Comparison of ENCODE assay signal across 23 mouse cellular contexts in the genomic region with DNA sequence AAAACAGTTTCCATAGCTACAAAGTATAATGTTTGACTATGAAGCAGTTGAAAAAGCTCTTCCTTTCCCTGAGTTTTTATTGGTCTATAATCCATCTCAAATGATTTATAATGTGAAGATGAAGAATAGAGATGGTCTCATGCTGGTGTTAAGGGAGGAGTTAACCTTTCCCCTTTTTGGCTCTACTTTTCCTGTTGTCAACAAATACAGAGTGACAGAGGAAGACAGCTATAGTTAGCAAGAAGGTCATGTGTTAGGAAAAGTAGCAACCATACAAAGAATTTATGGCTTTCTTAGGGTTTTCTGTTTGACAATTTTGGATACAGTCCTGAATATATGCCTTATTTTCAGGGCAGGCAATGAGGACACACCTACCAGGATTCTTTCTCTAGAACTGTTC. TPM values are rescaled to one million over a fixed set of nuclear protein-coding genes. Genes with fewer than 3 reads are reported as not detected.
DNase-seq lines count a peak whose midpoint lies in the region; ATAC-seq and TF ChIP-seq lines count a peak whose summit lies in the region.
"Had no signal": no experiment of that assay in that cellular context is flagged by ENCODE, and none has a peak within 500 bp of the region (broad histone marks: within the 10 kb centered on the region; RNA-seq: fewer than 3 reads in every experiment).

No protein-coding gene starts in this region.

- H3K9ac ChIP-seq in heart, embryonic 11.5 days (ENCODE audit: low read depth, low read length), result no peak overlapping the region
- H3K9ac ChIP-seq in heart, postnatal 0 days (replicated peaks; ENCODE audit: low read depth, low read length), result no peak overlapping the region
- no peak overlapping the region for H3K9ac ChIP-seq in liver, postnatal 0 days (replicated peaks)
- H3K9ac ChIP-seq: embryonic facial prominence, embryonic 15.5 days; hindbrain, embryonic 13.5 days had no signal

- no peak for ATAC-seq in heart, embryonic 11.5 days (replicated peaks; ENCODE audit: insufficient number of reproducible peaks, low FRiP score, low TSS enrichment)
- ATAC-seq in heart, postnatal 0 days (ENCODE audit: insufficient read depth, low read depth), result peak; percentile 55; the same call in 1 of the 2 replicates
- peak; percentile 70 for ATAC-seq in liver, postnatal 0 days
- ATAC-seq: CD4-positive, CD25-positive, alpha-beta regulatory T cell, adult 4 months; forebrain, embryonic 14.5 days; hindbrain, postnatal 0 days had no signal

- intact Hi-C loops in gastrocnemius, adult 2 months (cut with DNase I), result no loop called here

- no peak overlapping the region for H3K4me3 ChIP-seq in gastrocnemius, adult 2 months
- no peak overlapping the region for H3K4me3 ChIP-seq in heart, embryonic 11.5 days (ENCODE audit: low read depth, low read length)
- no peak overlapping the region for H3K4me3 ChIP-seq in heart, postnatal 0 days (ENCODE audit: low read depth, low read length)
- no peak overlapping the region for H3K4me3 ChIP-seq in liver, postnatal 0 days (ENCODE audit: low read depth, low read length)
- H3K4me3 ChIP-seq: embryonic facial prominence, embryonic 15.5 days; erythroblast, embryonic 14.5 days; forebrain, embryonic 10.5 days; hindbrain, embryonic 13.5 days had no signal

- no peak for DNase-seq in gastrocnemius, adult 2 months
- no peak for DNase-seq in gastrocnemius, postnatal 25 days
- peak; percentile 30 to 40 for DNase-seq in heart, adult 9 months (ENCODE audit: low spot score in 2 of 2)
- DNase-seq in heart, postnatal 0 days (ENCODE audit: low spot score), result peak; percentile 70
- DNase-seq in heart, postnatal 4 days, result no peak
- no peak for DNase-seq in liver, postnatal 0 days
- no peak for DNase-seq in liver
- DNase-seq: adrenal gland, adult 8-10 months; adrenal gland, postnatal 36 days; B cell, adult 2 months; cerebellum, adult 8-10 months; cerebellum, postnatal 14 days; embryo, embryonic 11 days; kidney, adult 18-20 months had no signal

- TF ChIP-seq EP300 in heart, postnatal 0 days (IDR thresholded peaks at IDR 0.05; ENCODE audit: low read depth), result no peak
- no peak for TF ChIP-seq EP300 in liver, postnatal 0 days (IDR thresholded peaks at IDR 0.05; ENCODE audit: low read depth)

- no peak overlapping the region for H3K4me2 ChIP-seq in heart, embryonic 11.5 days
- H3K4me2 ChIP-seq in heart, postnatal 0 days (ENCODE audit: low read depth, low read length), result no peak overlapping the region
- no peak overlapping the region for H3K4me2 ChIP-seq in liver, postnatal 0 days (ENCODE audit: low read depth, low read length)
- H3K4me2 ChIP-seq: embryonic facial prominence, embryonic 15.5 days; hindbrain, embryonic 13.5 days had no signal

- no peaks in the 10 kb centered on the region for H3K36me3 ChIP-seq in heart, embryonic 11.5 days (ENCODE audit: control insufficient read depth, insufficient read depth, low read length)
- H3K36me3 ChIP-seq in heart, postnatal 0 days (replicated peaks; ENCODE audit: control insufficient read depth, insufficient read depth, low read length), result no peaks in the 10 kb centered on the region
- no peaks in the 10 kb centered on the region for H3K36me3 ChIP-seq in liver, postnatal 0 days (replicated peaks; ENCODE audit: insufficient read depth, low read length)
- H3K36me3 ChIP-seq: embryonic facial prominence, embryonic 15.5 days; forebrain, embryonic 10.5 days; G1E; hindbrain, embryonic 13.5 days had no signal

- no peaks in the 10 kb centered on the region for H3K4me1 ChIP-seq in heart, embryonic 11.5 days (ENCODE audit: control insufficient read depth, insufficient read depth, low read length)
- H3K4me1 ChIP-seq in heart, postnatal 0 days (ENCODE audit: control insufficient read depth, insufficient read depth), result peaks cover 52% of the 10 kb centered on the region
- peaks cover 3% of the 10 kb centered on the region for H3K4me1 ChIP-seq in liver, postnatal 0 days (ENCODE audit: insufficient read depth)

- H3K9me3 ChIP-seq in heart, embryonic 11.5 days (replicated peaks; ENCODE audit: control insufficient read depth, low read length), result no peaks in the 10 kb centered on the region
- no peaks in the 10 kb centered on the region for H3K9me3 ChIP-seq in heart, postnatal 0 days (replicated peaks; ENCODE audit: control insufficient read depth, low read length)
- H3K9me3 ChIP-seq in liver, postnatal 0 days (ENCODE audit: low read length), result no peaks in the 10 kb centered on the region
- H3K9me3 ChIP-seq: embryonic facial prominence, embryonic 15.5 days; forebrain, embryonic 10.5 days; G1E; hindbrain, embryonic 13.5 days had no signal

- no peaks in the 10 kb centered on the region for H3K27me3 ChIP-seq in heart, embryonic 11.5 days (ENCODE audit: control insufficient read depth, insufficient read depth, low read length)
- no peaks in the 10 kb centered on the region for H3K27me3 ChIP-seq in heart, postnatal 0 days (ENCODE audit: control insufficient read depth, insufficient read depth, low read length)
- H3K27me3 ChIP-seq in liver, postnatal 0 days (ENCODE audit: insufficient read depth, low read length), result no peaks in the 10 kb centered on the region
- H3K27me3 ChIP-seq: embryonic facial prominence, embryonic 15.5 days; hindbrain, embryonic 13.5 days had no signal

- TF ChIP-seq CTCF in gastrocnemius, adult 2 months (IDR thresholded peaks at IDR 0.05), result no peak
- no peak for TF ChIP-seq CTCF in heart, postnatal 0 days (IDR thresholded peaks at IDR 0.05; ENCODE audit: low read depth)
- no peak for TF ChIP-seq CTCF in liver, postnatal 0 days (IDR thresholded peaks at IDR 0.05; ENCODE audit: low read depth)

- peak overlapping the region; percentile 31; the same call in 1 of the 2 replicates for H3K27ac ChIP-seq in gastrocnemius, adult 2 months
- no peak overlapping the region for H3K27ac ChIP-seq in heart, embryonic 11.5 days (ENCODE audit: low read depth, low read length)
- peak overlapping the region; percentile 77 for H3K27ac ChIP-seq in heart, postnatal 0 days (ENCODE audit: low read depth)
- no peak overlapping the region for H3K27ac ChIP-seq in liver, postnatal 0 days (ENCODE audit: low read depth)
- H3K27ac ChIP-seq: embryonic facial prominence, embryonic 15.5 days; forebrain, embryonic 10.5 days; hindbrain, embryonic 13.5 days; hindbrain, postnatal 0 days had no signal

RNA-seq across cellular contexts. Expression of gene Dip2c, which starts 36.6 kb away (rescaled TPM):
- 10 to 100 TPM; 10.6 to 15.5 TPM for total RNA-seq in gastrocnemius, adult 2 months (2021)
- total RNA-seq in gastrocnemius, postnatal 25 days (2021), result 10 to 100 TPM in 1 of 2 experiments, 1 to 10 TPM in 1; 9.7 to 11.5 TPM
- polyA plus RNA-seq in heart, embryonic 11.5 days (2014; fragmentation: Nextera tagmentation; extraction: Ambion mirVana), result 4.4 and 6.0 TPM in 2 replicates
- total RNA-seq in heart, postnatal 0 days (2014; rRNA removed; ENCODE audit: low replicate concordance), result 55.8 and 63.6 TPM in 2 replicates
- 6.1 and 7.1 TPM in 2 replicates for polyA plus RNA-seq in heart, postnatal 0 days (2015; fragmentation: Nextera tagmentation; extraction: Ambion mirVana)
- total RNA-seq in heart, postnatal 4 days (2021), result 10 to 100 TPM; 63.2 to 67.0 TPM
- polyA plus RNA-seq in liver, postnatal 0 days (2015; fragmentation: Nextera tagmentation; extraction: Ambion mirVana), result 0.83 and 0.85 TPM in 2 replicates
- polyA plus RNA-seq: G1E had no signal

Comparison
In these comparisons a context has a peak if more than half of its experiments do, and no peak if none do; other contexts are left out.
1. DNase-seq: peak in heart, adult 9 months (2 of 2) and heart, postnatal 0 days (single experiment); none in gastrocnemius, adult 2 months (single experiment), gastrocnemius, postnatal 25 days (single experiment), heart, postnatal 4 days (single experiment), liver, postnatal 0 days (single experiment) and liver (single experiment).
2. H3K27ac ChIP-seq: peak in gastrocnemius, adult 2 months (single experiment) and heart, postnatal 0 days (single experiment); none in heart, embryonic 11.5 days (single experiment) and liver, postnatal 0 days (single experiment).